Mouse (Mus musculus) midbrain, postnatal 0 days (tissue): ENCODE data around the gene Exo5. TPM values are rescaled to one million over a fixed set of nuclear protein-coding genes. Genes with fewer than 3 reads are reported as not detected.

Source experiments
- ATAC-seq: fragments of 200-750 bp; cut with Nextera tagmentation; 2 replicates; pipeline ENCODE4 v1.8.0; 2017; ENCODE audit warnings: moderate number of reproducible peaks, mild to moderate bottlenecking, moderate TSS enrichment, moderate library complexity; ENCODE audit not compliant: low FRiP score
- DNase-seq: peaks from one replicate; pipeline ENCODE4 v3.0.0-alpha.2; 2015; ENCODE audit warnings: low spot score
- H3K27ac ChIP-seq: fragments of 300-500 bp; sonication (generic); 2 replicates; pipeline ENCODE4 v1.5.1; 2014; ENCODE audit warnings: low read depth, mild to moderate bottlenecking, low read length, mixed read lengths
- H3K27me3 ChIP-seq: fragments of 300-500 bp; sonication (generic); 2 replicates; pipeline ENCODE4 v1.6.1; 2014; ENCODE audit warnings: low read length, control low read depth, mixed read lengths; ENCODE audit not compliant: insufficient read depth
- H3K36me3 ChIP-seq: fragments of 300-500 bp; sonication (generic); 2 replicates; pipeline ENCODE4 v1.6.1; 2014; ENCODE audit warnings: low read length, control low read depth, mixed read lengths; ENCODE audit not compliant: insufficient read depth
- H3K4me1 ChIP-seq: fragments of 300-500 bp; sonication (generic); 2 replicates; pipeline ENCODE4 v1.6.1; 2014; ENCODE audit warnings: mild to moderate bottlenecking, control low read depth, antibody characterized with exemption, low read length, mixed read lengths; ENCODE audit not compliant: insufficient read depth
- H3K4me2 ChIP-seq: fragments of 300-500 bp; sonication (generic); 2 replicates; pipeline ENCODE4 v1.6.1; 2014; ENCODE audit warnings: low read depth, mild to moderate bottlenecking, low read length, mixed read lengths; ENCODE audit not compliant: poor library complexity, severe bottlenecking
- H3K4me3 ChIP-seq: fragments of 300-500 bp; sonication (generic); 2 replicates; pipeline ENCODE4 v1.5.1; 2014; ENCODE audit warnings: low read depth, mild to moderate bottlenecking, low read length, moderate library complexity
- H3K9ac ChIP-seq: fragments of 300-500 bp; sonication (generic); replicated peaks from 2 replicates; pipeline ENCODE4 v1.6.1; 2014; ENCODE audit warnings: mild to moderate bottlenecking, low read length, moderate library complexity, mixed read lengths; ENCODE audit not compliant: poor library complexity, severe bottlenecking
- H3K9me3 ChIP-seq: fragments of 300-500 bp; sonication (generic); 2 replicates; pipeline ENCODE4 v1.6.1; 2016; ENCODE audit warnings: low read length, control low read depth
- CTCF ChIP-seq: IDR thresholded peaks from 2 replicates; pipeline ENCODE4 v1.5.1; 2016; ENCODE audit warnings: antibody characterized with exemption, mild to moderate bottlenecking
- WGBS: fragments of 180-500 bp; shearing (Covaris S2); extraction: QIAGEN DNeasy Blood & Tissue Kit; methylation state at CpG from one replicate; pipeline ENCODE4 v1.1.7; 2014; 5-methylcytosine and 5-hydroxymethylcytosine counted together
- polyA plus RNA-seq: library from polyadenylated mRNA; unstranded; fragments of >200 nt; fragmentation: Nextera tagmentation; extraction: Ambion mirVana; gene quantifications from 2 replicates; pipeline ENCODE4 v1.2.1, GENCODE M21; 2015
- total RNA-seq: library from RNA; depleted of rRNA; stranded (reverse); fragments of >200 nt; gene quantifications from 2 replicates; pipeline ENCODE4 v1.2.3, GENCODE M21; 2014

The Exo5 gene
- total and polyA plus RNA-seq, 2 experiments from 2014 or later, result 11.1 to 13.4 TPM

DNA sequence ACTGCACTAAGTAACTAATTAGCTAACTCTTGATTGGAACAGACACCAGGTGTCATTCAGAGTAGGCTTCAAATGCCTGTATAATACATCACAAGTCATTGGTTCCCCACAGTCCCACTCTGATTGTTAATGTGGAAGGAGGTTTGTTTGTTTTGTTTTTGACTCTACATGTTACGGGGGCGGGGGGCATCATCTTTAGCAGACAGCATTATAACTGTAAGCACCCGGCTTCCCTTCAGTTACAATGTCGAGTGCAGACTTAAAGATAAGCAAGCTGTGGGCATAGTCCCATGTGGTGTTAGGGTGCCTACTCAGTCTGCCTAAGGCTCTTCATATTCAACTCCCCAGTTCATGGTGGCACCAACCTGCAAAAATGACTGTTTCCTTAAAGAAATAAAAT is 28.2 kb upstream of the Exo5 start:
- H3K9me3 ChIP-seq, result no peaks in the 10 kb centered on the region
- no peak for TF ChIP-seq CTCF
- no peaks in the 10 kb centered on the region for H3K36me3 ChIP-seq
- no peaks in the 10 kb centered on the region for H3K27me3 ChIP-seq
- no peak overlapping the region for H3K9ac ChIP-seq
- H3K4me3 ChIP-seq, result no peak overlapping the region
- WGBS, result 82% methylated on average over 4 of the region's 4 CpGs
- no peak for ATAC-seq
- no peak for DNase-seq
- H3K4me1 ChIP-seq, result no peaks in the 10 kb centered on the region; the same call in 1 of the 2 replicates
- no peak overlapping the region for H3K27ac ChIP-seq
- H3K4me2 ChIP-seq, result no peak overlapping the region

- DNase-seq (no peak), ATAC-seq (no peak)
- Histone ChIP-seq H3K4me3 (peak overlapping the region; percentile 75), H3K4me2 (peak overlapping the region; percentile 82), H3K27me3 (no peaks in the 10 kb centered on the region), H3K9me3 (no peaks in the 10 kb centered on the region), H3K9ac (peak overlapping the region; percentile 58; the same call in 1 of the 2 replicates), H3K27ac (no peak overlapping the region), H3K36me3 (no peaks in the 10 kb centered on the region), H3K4me1 (no peaks in the 10 kb centered on the region; the same call in 1 of the 2 replicates)
- TF ChIP-seq CTCF, result no peak
- 30% methylated on average over 6 of the region's 6 CpGs for whole genome bisulfite sequencing
Observed at GRCm38 (mm10) chr4:120952163-120952562, 27.3 kb upstream of the Exo5 start.

- peak; percentile 87 for DNase-seq
- Histone ChIP-seq H3K4me3 (peak within 1 kb of the TSS; percentile 75), H3K9ac (peak within 1 kb of the TSS; percentile 58), H3K9me3 (no peaks in the 10 kb centered on the region), H3K27me3 (no peaks in the 10 kb centered on the region), H3K36me3 (no peaks in the 10 kb centered on the region), H3K27ac (peak within 1 kb of the TSS; percentile 69), H3K4me2 (peak within 1 kb of the TSS; percentile 82), H3K4me1 (no peaks in the 10 kb centered on the region; the same call in 1 of the 2 replicates)
- peak; percentile 96 for ATAC-seq
- WGBS, result under 1% methylated on average over 45 of the region's 60 CpGs
- no peak for TF ChIP-seq CTCF
Observed at GRCm38 (mm10) chr4:120951428-120951973, 26.7 kb upstream of the Exo5 start, which contains the start of gene Zfp69. TSS of gene Zfp69 (minus strand) at chr4:120951699.

GRCm38 (mm10) chr4:120950763-120951427 is 26.1 kb upstream of the Exo5 start:
- Histone ChIP-seq H3K4me1 (no peaks in the 10 kb centered on the region; the same call in 1 of the 2 replicates), H3K9ac (peak overlapping the region; percentile 58), H3K27me3 (no peaks in the 10 kb centered on the region), H3K4me2 (peak overlapping the region; percentile 82), H3K36me3 (no peaks in the 10 kb centered on the region), H3K27ac (peak overlapping the region; percentile 69), H3K4me3 (peak overlapping the region; percentile 75), H3K9me3 (no peaks in the 10 kb centered on the region)
- WGBS, result 5% methylated on average over 20 of the region's 20 CpGs
- DNase-seq, result peak; percentile 17
- TF ChIP-seq CTCF, result no peak
- peak; percentile 10; the same call in 1 of the 2 replicates for ATAC-seq

DNA sequence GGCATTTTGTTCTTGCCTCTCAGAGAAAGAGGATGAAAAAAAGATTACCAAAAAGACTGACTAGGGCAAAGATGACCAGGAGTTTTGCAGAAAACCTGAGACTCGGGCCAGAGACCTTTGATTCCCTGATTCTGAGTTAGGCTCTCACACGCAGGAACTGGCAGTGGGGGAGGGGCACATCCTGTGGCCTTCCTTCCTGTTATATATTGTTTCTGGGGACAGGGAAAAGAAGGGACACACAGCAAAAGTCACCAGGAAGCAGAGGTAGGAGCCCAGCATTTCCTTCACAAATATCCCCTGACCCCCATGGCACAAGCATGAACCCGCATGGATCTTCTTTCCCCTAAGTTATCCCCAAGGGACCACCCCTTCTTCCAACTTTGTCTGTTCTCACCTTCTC is 24.1 kb upstream of the Exo5 start:
- H3K4me2 ChIP-seq, result no peak overlapping the region
- no peaks in the 10 kb centered on the region for H3K36me3 ChIP-seq
- no peaks in the 10 kb centered on the region; the same call in 1 of the 2 replicates for H3K4me1 ChIP-seq
- no peak overlapping the region for H3K27ac ChIP-seq
- H3K9ac ChIP-seq, result no peak overlapping the region
- no peaks in the 10 kb centered on the region for H3K27me3 ChIP-seq
- TF ChIP-seq CTCF, result no peak
- no peak for ATAC-seq
- no peak overlapping the region for H3K4me3 ChIP-seq
- WGBS, result 86% methylated on average over 3 of the region's 3 CpGs
- no peaks in the 10 kb centered on the region for H3K9me3 ChIP-seq
- no peak for DNase-seq

DNA sequence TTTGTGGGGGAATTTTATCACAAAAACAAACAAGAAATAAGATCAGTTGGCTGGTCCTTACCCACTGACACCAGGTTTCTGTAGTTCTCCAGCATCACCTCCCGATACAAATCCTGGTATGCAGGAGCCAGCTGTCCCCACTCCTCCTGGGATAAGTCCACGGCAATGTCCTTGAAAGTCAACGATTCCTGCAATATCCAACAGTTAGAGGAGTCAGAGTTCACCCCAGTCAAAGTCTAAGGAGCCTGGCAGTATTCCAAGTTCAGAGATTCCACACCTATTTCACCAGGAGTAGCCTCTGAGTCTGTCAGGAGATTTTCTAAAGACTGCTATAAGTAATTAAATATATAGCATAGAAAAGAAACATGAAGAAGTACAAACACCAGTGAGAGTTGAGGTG is 10.2 kb upstream of the Exo5 start:
- TF ChIP-seq CTCF, result no peak
- DNase-seq, result no peak
- peaks cover 4% of the 10 kb centered on the region; the same call in 1 of the 2 replicates for H3K9me3 ChIP-seq
- ATAC-seq, result no peak
- no peak overlapping the region for H3K27ac ChIP-seq
- H3K27me3 ChIP-seq, result no peaks in the 10 kb centered on the region
- no peaks in the 10 kb centered on the region; the same call in none of the 2 replicates for H3K36me3 ChIP-seq
- no peak overlapping the region for H3K4me2 ChIP-seq
- H3K9ac ChIP-seq, result no peak overlapping the region
- 88% methylated on average over 3 of the region's 3 CpGs for WGBS
- no peaks in the 10 kb centered on the region for H3K4me1 ChIP-seq
- H3K4me3 ChIP-seq, result no peak overlapping the region
